Mouse (Mus musculus) lung, embryonic 15.5 days (tissue): Measurements from ENCODE around the gene Sult2b1. TPM values are rescaled to one million over a fixed set of nuclear protein-coding genes. Genes with fewer than 3 reads are reported as not detected.

Experiments
- ATAC-seq: fragments of 200-750 bp; cut with Nextera tagmentation; 2 replicates; pipeline ENCODE4 v1.8.0; 2017; ENCODE audit warnings: moderate number of reproducible peaks, borderline replicate concordance; ENCODE audit not compliant: low FRiP score, low TSS enrichment; ENCODE audit errors: extremely low read depth
- H3K27ac ChIP-seq: fragments of 300-500 bp; sonication (generic); 2 replicates; pipeline ENCODE4 v1.5.1; 2015; ENCODE audit warnings: moderate library complexity, mild to moderate bottlenecking, inconsistent platforms
- H3K27me3 ChIP-seq: fragments of 300-500 bp; sonication (generic); 2 replicates; pipeline ENCODE4 v1.6.1; 2015; ENCODE audit warnings: inconsistent platforms
- H3K36me3 ChIP-seq: fragments of 300-500 bp; sonication (generic); 2 replicates; pipeline ENCODE4 v1.6.1; 2015; ENCODE audit warnings: inconsistent platforms
- H3K4me1 ChIP-seq: fragments of 300-500 bp; sonication (generic); 2 replicates; pipeline ENCODE4 v1.6.1; 2015; ENCODE audit warnings: inconsistent platforms
- H3K4me2 ChIP-seq: fragments of 300-500 bp; sonication (generic); 2 replicates; pipeline ENCODE4 v1.6.1; 2015; ENCODE audit warnings: inconsistent platforms, mild to moderate bottlenecking, moderate library complexity
- H3K4me3 ChIP-seq: fragments of 300-500 bp; sonication (generic); 2 replicates; pipeline ENCODE4 v1.5.1; 2015; ENCODE audit warnings: mild to moderate bottlenecking, inconsistent platforms
- H3K9ac ChIP-seq: fragments of 300-500 bp; sonication (generic); 2 replicates; pipeline ENCODE4 v1.6.1; 2015; ENCODE audit warnings: inconsistent platforms
- H3K9me3 ChIP-seq: fragments of 300-500 bp; sonication (generic); 2 replicates; pipeline ENCODE4 v1.6.1; 2016; ENCODE audit warnings: inconsistent platforms
- WGBS: fragments of 180-500 bp; shearing (Covaris S2); methylation state at CpG from one replicate; pipeline ENCODE4 v1.1.7; 2015; 5-methylcytosine and 5-hydroxymethylcytosine counted together
- polyA plus RNA-seq: library from polyadenylated mRNA; unstranded; fragments of >200 nt; fragmentation: Nextera tagmentation; extraction: Ambion mirVana; gene quantifications from 2 replicates; pipeline ENCODE4 v1.2.1, GENCODE M21; 2015

The Sult2b1 gene
- polyA plus RNA-seq, 1 experiment from 2014 or later = 6.1 TPM

GRCm38 (mm10) chr7:45815323-45815983, 31.0 kb upstream of the Sult2b1 start:
- Histone ChIP-seq H3K9ac (no peak overlapping the region), H3K4me2 (peak overlapping the region; percentile 58; the same call in 1 of the 2 replicates), H3K4me3 (0 out of 2 replicates have a peak overlapping the region, but pooled peaks have one; percentile 90), H3K9me3 (no peaks in the 10 kb centered on the region), H3K27me3 (no peaks in the 10 kb centered on the region), H3K36me3 (peaks cover 25% of the 10 kb centered on the region), H3K27ac (0 out of 2 replicates have a peak overlapping the region, but pooled peaks have one; percentile 24), H3K4me1 (peaks cover 24% of the 10 kb centered on the region)
- ATAC-seq = no peak
- WGBS = 66% methylated on average over 10 of the region's 10 CpGs

DNA sequence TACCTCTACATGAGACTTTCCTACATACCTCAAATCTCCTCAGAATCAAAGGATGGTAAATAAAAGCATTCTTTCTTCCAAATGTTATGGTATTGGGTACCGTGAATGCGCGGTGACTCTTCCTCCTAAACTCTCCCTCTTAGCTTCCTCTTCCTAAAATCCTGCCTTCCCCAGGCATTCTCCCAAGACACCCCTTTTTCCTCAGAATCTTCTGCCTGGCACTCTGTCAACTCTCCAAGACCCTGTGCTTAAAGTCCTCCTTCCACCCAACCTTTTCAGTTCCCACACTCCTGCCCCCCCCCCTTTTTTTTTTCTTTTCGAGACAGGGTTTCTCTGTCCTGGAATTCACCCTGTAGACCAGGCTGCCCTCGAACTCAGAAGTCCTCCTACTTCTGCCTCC, 30.4 kb upstream of the Sult2b1 start:
- Histone ChIP-seq H3K9me3 (no peaks in the 10 kb centered on the region), H3K4me3 (peak overlapping the region; percentile 90), H3K9ac (no peak overlapping the region), H3K4me1 (peaks cover 22% of the 10 kb centered on the region), H3K27ac (0 out of 2 replicates have a peak overlapping the region, but pooled peaks have one; percentile 24), H3K36me3 (peaks cover 31% of the 10 kb centered on the region), H3K4me2 (peak overlapping the region; percentile 58), H3K27me3 (no peaks in the 10 kb centered on the region)
- 3% methylated on average over 5 of the region's 5 CpGs for WGBS
- no peak for ATAC-seq

DNA sequence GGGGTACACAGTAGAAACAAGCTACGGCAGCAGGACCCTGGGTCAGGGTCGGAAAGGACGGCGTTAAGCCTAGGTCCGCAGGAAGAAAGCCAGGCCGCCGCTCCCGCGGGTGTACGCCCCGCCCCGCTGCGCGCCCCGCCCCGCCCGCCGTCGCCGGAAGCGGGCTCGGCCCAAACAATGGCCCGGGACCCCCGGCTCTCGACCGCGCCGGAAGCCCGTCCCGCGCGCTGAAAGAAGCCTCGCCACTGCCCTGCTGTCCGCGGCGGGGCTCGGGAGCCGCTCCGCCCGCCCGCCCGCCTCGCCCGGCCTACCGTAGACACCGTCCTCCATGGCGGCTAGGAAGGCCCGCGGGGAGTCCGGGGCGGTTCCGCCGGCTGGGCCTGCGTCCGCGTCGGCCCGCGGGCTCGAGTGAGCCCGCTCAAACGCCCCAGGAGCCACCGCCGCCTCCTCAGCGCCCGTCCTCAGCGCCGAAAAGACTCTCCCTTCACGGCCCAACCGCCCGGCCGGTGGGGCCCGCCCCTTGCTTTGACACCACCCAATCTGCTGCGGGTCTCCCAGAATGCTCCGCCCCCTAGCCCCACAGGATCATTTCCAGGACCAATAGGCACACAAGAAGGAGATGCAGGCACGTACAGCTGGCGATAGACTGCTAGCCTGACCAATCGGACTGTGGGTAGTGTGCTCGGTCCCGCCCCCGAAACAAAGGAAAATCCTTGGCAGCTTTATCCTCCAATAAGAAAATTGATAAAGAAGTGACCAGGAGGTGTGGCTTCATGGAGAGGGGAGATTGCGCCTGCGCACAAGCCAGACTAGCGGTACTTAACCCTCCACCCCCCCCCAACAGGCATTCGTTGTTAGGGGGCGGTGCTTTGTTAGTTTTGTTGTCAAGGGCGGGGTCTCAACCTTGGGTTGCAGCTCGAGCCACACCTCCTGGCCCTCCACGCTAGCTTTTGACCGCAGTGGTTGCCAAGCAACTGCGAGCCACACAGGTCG, 29.6 kb upstream of the Sult2b1 start, which contains the start of gene Cyth2:
Cyth2 (minus strand) TSS at position 795 of the 993 bp plus-strand sequence.
- peak; percentile 99 for ATAC-seq
- H3K9me3 ChIP-seq = no peaks in the 10 kb centered on the region

DNA sequence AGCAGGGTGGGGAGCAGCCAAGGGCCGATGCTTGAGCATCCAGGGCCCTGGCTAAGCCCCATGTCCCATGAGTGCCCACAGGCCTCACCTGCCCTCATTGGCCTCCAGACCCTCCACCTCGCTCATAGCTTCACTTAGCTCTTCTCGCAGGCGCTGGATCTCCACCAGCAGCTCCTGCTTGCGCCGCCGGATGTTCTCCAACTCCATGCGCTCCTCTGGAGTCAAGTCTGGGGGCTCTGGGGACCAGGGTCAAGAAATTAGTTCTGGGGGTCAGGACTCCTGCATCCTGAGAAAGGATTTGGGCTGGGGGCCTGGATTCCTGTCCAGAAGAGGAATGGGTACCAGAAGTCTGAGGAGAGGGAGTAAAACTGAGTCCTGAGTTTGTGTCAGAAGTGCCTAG, 28.5 kb upstream of the Sult2b1 start:
- H3K4me2 ChIP-seq = peak overlapping the region; percentile 72

More for the DNA sequence above, 29.6 kb upstream of the Sult2b1 start, which contains the start of gene Cyth2:
- H3K27ac ChIP-seq = peak within 1 kb of the TSS; percentile 100
- H3K4me2 ChIP-seq = peak within 1 kb of the TSS; percentile 72
- peaks cover 21% of the 10 kb centered on the region for H3K4me1 ChIP-seq
- WGBS = under 1% methylated on average over 92 of the region's 92 CpGs
- H3K4me3 ChIP-seq = peak within 1 kb of the TSS; percentile 90
- H3K36me3 ChIP-seq = peaks cover 39% of the 10 kb centered on the region
- peak within 1 kb of the TSS; percentile 100 for H3K9ac ChIP-seq
- H3K27me3 ChIP-seq = no peaks in the 10 kb centered on the region

GRCm38 (mm10) chr7:45809276-45810075, 25.0 kb upstream of the Sult2b1 start:
- no peaks in the 10 kb centered on the region for H3K27me3 ChIP-seq
- H3K27ac ChIP-seq = no peak overlapping the region
- H3K4me3 ChIP-seq = no peak overlapping the region
- H3K9ac ChIP-seq = no peak overlapping the region
- no peaks in the 10 kb centered on the region for H3K9me3 ChIP-seq
- 80% methylated on average over 14 of the region's 14 CpGs for WGBS
- H3K4me2 ChIP-seq = no peak overlapping the region
- peaks cover 65% of the 10 kb centered on the region for H3K36me3 ChIP-seq
- H3K4me1 ChIP-seq = peaks cover 12% of the 10 kb centered on the region
- ATAC-seq = no peak

More for the DNA sequence above, 28.5 kb upstream of the Sult2b1 start:
- ATAC-seq = no peak
- H3K4me1 ChIP-seq = peaks cover 21% of the 10 kb centered on the region
- peak overlapping the region; percentile 100 for H3K9ac ChIP-seq
- 79% methylated on average over 8 of the region's 8 CpGs for WGBS
- peaks cover 50% of the 10 kb centered on the region for H3K36me3 ChIP-seq
- no peaks in the 10 kb centered on the region for H3K9me3 ChIP-seq
- H3K27ac ChIP-seq = no peak overlapping the region
- no peaks in the 10 kb centered on the region for H3K27me3 ChIP-seq
- peak overlapping the region; percentile 90 for H3K4me3 ChIP-seq

GRCm38 (mm10) chr7:45808471-45808870, 24.0 kb upstream of the Sult2b1 start:
- H3K9ac ChIP-seq = no peak overlapping the region
- no peak overlapping the region for H3K4me2 ChIP-seq
- no peak overlapping the region for H3K27ac ChIP-seq
- H3K4me1 ChIP-seq = peaks cover 12% of the 10 kb centered on the region
- H3K27me3 ChIP-seq = no peaks in the 10 kb centered on the region
- 45% methylated on average over 11 of the region's 11 CpGs for WGBS
- H3K36me3 ChIP-seq = peaks cover 65% of the 10 kb centered on the region
- no peaks in the 10 kb centered on the region for H3K9me3 ChIP-seq
- H3K4me3 ChIP-seq = no peak overlapping the region
- ATAC-seq = no peak

DNA sequence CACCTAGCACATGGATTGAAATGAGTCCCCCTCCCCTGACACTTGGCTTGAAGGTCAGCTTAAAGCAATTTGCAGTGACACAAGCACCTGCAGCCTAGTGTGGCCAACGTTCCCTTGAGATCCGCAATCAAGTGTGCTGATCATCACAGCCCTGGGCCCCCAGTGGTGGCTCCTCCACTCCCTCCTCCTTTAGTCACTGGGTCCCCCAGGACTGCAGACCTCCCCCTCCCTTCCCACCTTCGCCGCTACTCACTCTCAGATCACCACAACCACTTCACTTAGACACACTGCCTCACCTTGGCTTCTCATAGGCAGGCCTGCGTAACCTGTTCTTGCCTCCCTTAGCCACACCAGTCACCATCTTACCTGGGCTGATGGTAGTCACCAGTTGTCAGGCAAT, 21.5 kb upstream of the Sult2b1 start:
- WGBS = 51% methylated on average over 5 of the region's 5 CpGs
- H3K36me3 ChIP-seq = peaks cover 45% of the 10 kb centered on the region
- no peak overlapping the region for H3K4me2 ChIP-seq
- no peak overlapping the region for H3K4me3 ChIP-seq
- no peaks in the 10 kb centered on the region for H3K9me3 ChIP-seq
- peaks cover 3% of the 10 kb centered on the region for H3K4me1 ChIP-seq
- H3K27ac ChIP-seq = no peak overlapping the region
- H3K27me3 ChIP-seq = no peaks in the 10 kb centered on the region
- no peak overlapping the region for H3K9ac ChIP-seq
- no peak for ATAC-seq

GRCm38 (mm10) chr7:45802551-45802950, 18.1 kb upstream of the Sult2b1 start:
- WGBS = 88% methylated on average over 6 of the region's 6 CpGs
- Histone ChIP-seq H3K4me3 (no peak overlapping the region), H3K4me1 (peaks cover 26% of the 10 kb centered on the region), H3K9ac (no peak overlapping the region), H3K27ac (no peak overlapping the region), H3K9me3 (no peaks in the 10 kb centered on the region), H3K27me3 (peaks cover 29% of the 10 kb centered on the region), H3K36me3 (peaks cover 11% of the 10 kb centered on the region), H3K4me2 (no peak overlapping the region)
- no peak for ATAC-seq

DNA sequence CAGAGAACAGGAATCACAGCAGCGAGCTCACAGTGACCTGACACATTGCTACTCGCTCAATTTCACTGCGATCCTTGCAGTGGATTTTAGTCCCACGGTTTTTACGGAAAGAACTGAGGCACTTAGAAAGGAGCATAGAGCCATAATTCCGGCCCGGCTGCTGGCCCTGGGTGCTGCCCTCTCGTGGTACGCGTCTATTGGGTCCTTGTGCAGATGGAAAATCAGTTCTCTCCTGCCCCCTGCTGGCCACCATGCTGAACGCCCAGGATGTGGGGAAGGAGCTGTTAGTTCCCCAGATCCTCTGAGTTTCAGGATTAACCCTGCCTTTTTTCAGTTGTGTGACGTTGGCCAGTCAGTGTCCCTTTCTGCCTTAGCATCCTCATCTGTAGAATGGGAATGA, 16.9 kb upstream of the Sult2b1 start:
- Histone ChIP-seq H3K9me3 (no peaks in the 10 kb centered on the region), H3K4me2 (peak overlapping the region; percentile 64), H3K4me1 (peaks cover 27% of the 10 kb centered on the region), H3K27me3 (peaks cover 38% of the 10 kb centered on the region), H3K9ac (no peak overlapping the region), H3K27ac (peak overlapping the region; percentile 50; the same call in 1 of the 2 replicates), H3K4me3 (peak overlapping the region; percentile 34), H3K36me3 (no peaks in the 10 kb centered on the region)
- WGBS = 2% methylated on average over 12 of the region's 12 CpGs
- ATAC-seq = peak; percentile 46; the same call in 1 of the 2 replicates

GRCm38 (mm10) chr7:45800546-45801204, 16.2 kb upstream of the Sult2b1 start:
- peaks cover 38% of the 10 kb centered on the region for H3K27me3 ChIP-seq
- peak overlapping the region; percentile 64 for H3K4me2 ChIP-seq
- H3K36me3 ChIP-seq = no peaks in the 10 kb centered on the region
- H3K9me3 ChIP-seq = no peaks in the 10 kb centered on the region
- H3K4me3 ChIP-seq = peak overlapping the region; percentile 34
- WGBS = 13% methylated on average over 23 of the region's 25 CpGs
- H3K4me1 ChIP-seq = peaks cover 27% of the 10 kb centered on the region
- ATAC-seq = peak; percentile 73
- no peak overlapping the region for H3K9ac ChIP-seq
- peak overlapping the region; percentile 54; the same call in 1 of the 2 replicates for H3K27ac ChIP-seq
